Mouse (Mus musculus) cerebellum, adult 9-10 months (tissue): ENCODE measurements at regions not wholly inside any gene's neighbourhood (a gene's known extent, or its start where the extent isn't known, plus 50 kb on each side); places are given as distances from the start of the nearest gene placed in this dataset.
"Not testable (repeated sequence)": the region's sequence is repeated elsewhere in the genome, so short reads cannot be mapped to it uniquely, and the experiment has no call there.

Experiments
- DNase-seq: peaks from one replicate; pipeline ENCODE4 v3.0.0; 2022

DNA sequence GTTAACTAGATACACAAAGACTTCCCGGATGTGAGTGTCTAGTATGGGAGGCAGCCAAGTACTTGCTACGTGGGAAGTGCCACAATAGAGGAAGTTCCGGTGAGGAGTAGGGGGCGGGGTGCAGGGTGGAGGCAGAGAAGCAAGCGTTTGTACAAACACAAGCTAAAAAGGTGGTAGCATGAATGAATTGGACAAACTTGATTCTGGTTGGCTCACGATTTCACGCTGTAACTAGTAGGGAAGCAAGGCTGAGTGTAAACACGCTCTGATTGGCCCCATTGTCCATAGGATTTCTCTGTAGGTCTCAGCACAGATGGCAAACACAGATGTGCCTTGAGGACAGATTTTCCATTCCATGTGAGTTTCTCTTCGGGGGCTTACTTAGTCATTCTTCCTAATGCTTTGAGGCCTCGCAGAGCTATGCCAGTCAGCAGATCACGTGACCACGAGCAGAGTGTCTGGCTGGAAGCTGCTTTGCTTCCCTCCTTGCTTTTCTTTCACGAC, 76.6 kb upstream of the Ptgfr start:
- DNase-seq, result no peak

DNA sequence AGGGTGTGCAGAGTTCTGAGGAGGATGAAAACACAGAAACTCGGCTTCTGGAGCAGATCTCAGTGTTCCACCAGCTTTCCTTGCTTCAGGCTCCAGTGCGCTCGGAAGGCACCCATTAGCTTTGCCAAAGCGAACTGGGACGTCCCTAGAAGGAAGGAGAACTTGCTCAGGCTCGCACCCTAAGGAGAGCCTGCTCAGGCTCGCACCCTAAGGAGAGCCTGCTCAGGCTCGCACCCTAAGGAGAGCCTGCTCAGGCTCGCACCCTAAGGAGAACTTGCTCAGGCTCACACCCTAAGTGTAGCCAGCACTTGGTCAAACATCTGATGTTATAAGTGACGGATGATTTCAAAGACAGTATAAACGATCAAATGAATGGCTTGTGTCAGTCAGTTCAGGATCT, 74.9 kb upstream of the Ptgfr start:
- DNase-seq, result not testable (repeated sequence)

GRCm38 (mm10) chr3:151910851-151911250, 73.4 kb upstream of the Ptgfr start:
- DNase-seq, result no peak

- no peak for DNase-seq
Observed at GRCm38 (mm10) chr3:151909344-151909743, 71.9 kb upstream of the Ptgfr start.

- no peak for DNase-seq
Observed at GRCm38 (mm10) chr3:151908886-151909285, 71.5 kb upstream of the Ptgfr start.

DNA sequence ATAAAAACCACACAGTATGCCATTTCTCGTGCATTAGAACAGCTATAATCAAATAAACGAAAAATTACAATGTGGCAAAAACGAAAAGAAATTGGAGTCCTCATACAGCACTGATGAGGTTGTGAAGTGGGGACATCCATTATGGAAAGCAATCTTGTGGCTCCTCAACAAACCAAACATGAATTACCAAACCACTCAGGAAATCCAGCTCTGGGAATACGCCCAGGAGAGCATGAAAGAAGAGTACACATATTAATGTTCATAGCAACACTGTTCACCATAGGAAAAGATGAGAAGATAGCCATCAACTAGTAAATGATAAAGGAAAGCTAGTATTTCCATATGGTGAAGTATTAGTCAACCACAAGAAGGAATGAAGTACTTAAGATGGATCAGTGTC, 68.3 kb upstream of the Ptgfr start:
- no peak for DNase-seq

GRCm38 (mm10) chr3:151903169-151903568, 65.7 kb upstream of the Ptgfr start:
- no peak for DNase-seq

DNA sequence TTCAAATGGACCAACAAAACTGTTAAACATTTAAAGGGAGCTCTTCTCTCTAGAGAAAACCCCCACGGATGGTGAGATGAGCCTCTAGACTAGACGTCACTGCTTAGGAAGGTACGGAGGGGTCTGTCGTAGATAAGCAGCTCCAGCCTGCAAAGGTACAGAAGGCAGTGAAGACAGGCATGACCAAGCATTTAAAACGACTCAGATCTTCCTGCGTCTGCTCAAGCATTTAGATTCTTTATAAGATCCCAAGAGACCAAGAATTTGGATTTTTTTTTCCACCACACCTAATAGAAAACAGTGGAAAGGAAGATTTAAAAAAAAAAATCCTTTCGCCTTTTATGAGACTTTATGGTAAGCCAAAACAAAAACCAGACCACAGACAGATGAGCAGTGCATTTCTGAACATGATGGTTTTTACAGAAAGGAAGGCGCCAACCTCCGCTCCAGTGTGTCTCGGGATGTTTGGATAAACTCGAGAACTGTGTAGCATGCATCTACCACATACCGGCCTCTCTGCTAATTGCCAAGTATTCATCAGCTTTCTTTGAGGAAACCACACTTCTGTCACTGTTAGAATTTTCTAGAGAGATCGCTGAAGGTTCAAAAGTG, 64.9 kb upstream of the Ptgfr start:
- no peak for DNase-seq

DNA sequence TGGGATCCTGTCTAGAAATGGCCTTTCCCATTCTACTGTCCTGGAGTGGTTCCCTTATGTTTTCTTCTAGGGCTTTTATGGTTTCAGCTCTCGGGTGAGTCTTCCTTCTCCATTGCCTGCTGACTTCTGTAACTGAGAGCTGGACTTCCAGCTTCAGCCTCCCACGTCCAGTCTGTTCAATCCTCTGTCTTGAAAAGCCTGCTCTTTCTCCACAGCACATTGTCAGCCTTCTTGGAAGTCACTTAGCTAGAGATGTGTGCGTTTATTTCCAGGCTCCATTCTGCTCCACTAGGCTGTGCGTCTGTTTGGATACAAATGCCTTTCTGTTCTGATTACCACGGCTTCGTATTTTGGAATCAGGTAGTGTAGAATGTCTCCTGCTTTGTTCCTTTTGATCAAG, 62.2 kb upstream of the Ptgfr start:
- DNase-seq, result no peak

DNA sequence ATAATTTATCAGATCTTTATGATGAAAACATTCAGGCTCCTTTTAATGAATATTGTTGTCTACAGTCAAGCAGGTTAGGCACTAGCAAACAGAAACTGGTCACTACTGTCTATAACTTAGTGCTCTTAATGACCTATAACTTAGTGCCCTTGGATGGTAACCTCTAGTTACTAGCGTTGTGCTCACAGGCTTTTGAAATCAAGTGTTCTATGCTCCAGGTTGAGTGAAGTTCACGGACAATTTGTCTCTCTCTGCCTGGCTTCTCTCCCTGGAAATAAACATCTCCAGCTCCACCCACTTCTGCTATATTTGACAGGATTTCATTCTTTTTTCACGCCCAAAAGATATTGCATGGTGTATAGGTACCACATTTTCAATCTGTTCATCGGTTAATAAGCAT, 61.7 kb upstream of the Ptgfr start:
- no peak for DNase-seq

GRCm38 (mm10) chr3:151896320-151896719, 58.9 kb upstream of the Ptgfr start:
- no peak for DNase-seq

GRCm38 (mm10) chr3:151894712-151895111, 57.3 kb upstream of the Ptgfr start:
- no peak for DNase-seq

- DNase-seq, result no peak
Observed at GRCm38 (mm10) chr3:151893421-151894235, 56.2 kb upstream of the Ptgfr start.

DNA sequence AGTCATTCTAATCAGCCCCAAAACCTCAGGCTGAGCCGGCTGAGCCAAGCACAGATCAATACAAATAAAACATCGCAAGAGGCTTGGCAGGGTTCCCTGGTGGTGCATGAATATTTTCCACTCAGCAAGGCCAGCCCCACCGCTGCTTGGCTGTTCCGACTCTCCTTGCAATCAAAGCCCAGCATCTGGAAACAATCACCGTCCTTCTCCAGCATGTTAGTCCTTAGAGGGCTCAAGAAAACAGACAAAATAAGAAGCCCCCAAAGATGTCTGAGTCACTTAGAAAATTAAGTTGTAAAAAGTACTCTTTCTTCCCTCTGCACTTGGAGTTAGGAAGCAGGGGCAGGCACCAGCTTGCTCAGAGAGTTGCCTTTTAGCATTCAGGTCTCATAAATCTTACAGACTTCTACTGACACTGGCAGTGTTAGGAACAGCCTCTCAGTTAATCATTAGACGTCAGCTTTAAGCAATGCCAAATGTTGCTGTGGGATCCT, 54.4 kb upstream of the Ptgfr start:
- peak; percentile 7 for DNase-seq

- no peak for DNase-seq
Observed at GRCm38 (mm10) chr3:151891336-151891735, 53.9 kb upstream of the Ptgfr start.

GRCm38 (mm10) chr3:151889738-151890137, 52.3 kb upstream of the Ptgfr start:
- no peak for DNase-seq
